ENCODE assay signal across 8 mouse cellular contexts in genomic region chr15:102366733-102367344, GRCm38 (mm10). TPM values are rescaled to one million over a fixed set of nuclear protein-coding genes. Genes with fewer than 3 reads are reported as not detected.
DNase-seq lines count a peak whose midpoint lies in the region; ATAC-seq lines count a peak whose summit lies in the region.

Sp7 (minus strand) TSS chr15:102367182.

- peaks cover 17% of the 10 kb centered on the region for H3K4me1 ChIP-seq in heart, embryonic 11.5 days (ENCODE audit: control insufficient read depth, insufficient read depth, low read length)
- H3K4me1 ChIP-seq in hindbrain, embryonic 13.5 days (replicated peaks), result peaks cover 27% of the 10 kb centered on the region
- H3K4me1 ChIP-seq in midbrain, embryonic 14.5 days (ENCODE audit: control insufficient read depth, insufficient read depth, low read length), result 0 out of 2 replicates have a peak, but pooled peaks cover 5% of the 10 kb centered on the region

- ATAC-seq in heart, embryonic 11.5 days (replicated peaks; ENCODE audit: insufficient number of reproducible peaks, low FRiP score, low TSS enrichment), result no peak
- peak; percentile 69; the same call in 1 of the 2 replicates for ATAC-seq in hindbrain, embryonic 13.5 days (ENCODE audit: low FRiP score)
- no peak for ATAC-seq in midbrain, embryonic 14.5 days (ENCODE audit: low FRiP score, low TSS enrichment)
- no peak for ATAC-seq in erythroid progenitor cell, adult 5-6 weeks (replicated peaks; ENCODE audit: low FRiP score, poor library complexity, severe bottlenecking)

- H3K4me2 ChIP-seq in heart, embryonic 11.5 days, result peak within 1 kb of the TSS; percentile 67
- H3K4me2 ChIP-seq in hindbrain, embryonic 13.5 days, result peak within 1 kb of the TSS; percentile 55
- H3K4me2 ChIP-seq in midbrain, embryonic 14.5 days (ENCODE audit: low read length), result peak within 1 kb of the TSS; percentile 43

- H3K36me3 ChIP-seq in heart, embryonic 11.5 days (ENCODE audit: control insufficient read depth, insufficient read depth, low read length), result no peaks in the 10 kb centered on the region
- H3K36me3 ChIP-seq in hindbrain, embryonic 13.5 days, result no peaks in the 10 kb centered on the region
- no peaks in the 10 kb centered on the region for H3K36me3 ChIP-seq in midbrain, embryonic 14.5 days (ENCODE audit: control insufficient read depth, insufficient read depth, low read length)

- no peak within 1 kb of the TSS for H3K27ac ChIP-seq in heart, embryonic 11.5 days (ENCODE audit: low read depth, low read length)
- peak within 1 kb of the TSS; percentile 30 for H3K27ac ChIP-seq in hindbrain, embryonic 13.5 days
- H3K27ac ChIP-seq in midbrain, embryonic 14.5 days (replicated peaks; ENCODE audit: low read depth, low read length), result no peak within 1 kb of the TSS

- H3K9ac ChIP-seq in heart, embryonic 11.5 days (ENCODE audit: low read depth, low read length), result peak within 1 kb of the TSS; percentile 31; the same call in 1 of the 2 replicates
- peak within 1 kb of the TSS; percentile 66 for H3K9ac ChIP-seq in hindbrain, embryonic 13.5 days
- H3K9ac ChIP-seq in midbrain, embryonic 14.5 days (replicated peaks; ENCODE audit: low read length), result peak within 1 kb of the TSS; percentile 21; the same call in 1 of the 2 replicates

- peaks cover 21% of the 10 kb centered on the region for H3K27me3 ChIP-seq in heart, embryonic 11.5 days (ENCODE audit: control insufficient read depth, insufficient read depth, low read length)
- H3K27me3 ChIP-seq in hindbrain, embryonic 13.5 days, result peaks cover 67% of the 10 kb centered on the region
- peaks cover 5% of the 10 kb centered on the region; the same call in 1 of the 2 replicates for H3K27me3 ChIP-seq in midbrain, embryonic 14.5 days (ENCODE audit: control insufficient read depth, insufficient read depth, low read length)

- no peaks in the 10 kb centered on the region for H3K9me3 ChIP-seq in heart, embryonic 11.5 days (replicated peaks; ENCODE audit: control insufficient read depth, low read length)
- H3K9me3 ChIP-seq in hindbrain, embryonic 13.5 days, result no peaks in the 10 kb centered on the region
- no peaks in the 10 kb centered on the region for H3K9me3 ChIP-seq in midbrain, embryonic 14.5 days (ENCODE audit: control insufficient read depth, low read length)

- peak within 1 kb of the TSS; percentile 27; the same call in 1 of the 2 replicates for H3K4me3 ChIP-seq in heart, embryonic 11.5 days (ENCODE audit: low read depth, low read length)
- peak within 1 kb of the TSS; percentile 33 for H3K4me3 ChIP-seq in hindbrain, embryonic 13.5 days
- peak within 1 kb of the TSS; percentile 24 for H3K4me3 ChIP-seq in midbrain, embryonic 14.5 days (replicated peaks; ENCODE audit: low read depth, low read length)

- 8% methylated on average over 15 of the region's 15 CpGs for WGBS in heart, embryonic 11.5 days (ENCODE audit: insufficient replicate concordance)
- WGBS in hindbrain, embryonic 13.5 days, result 6% methylated on average over 15 of the region's 15 CpGs
- WGBS in midbrain, embryonic 14.5 days, result 10% methylated on average over 15 of the region's 15 CpGs

- DNase-seq in heart, adult 8-10 months (ENCODE audit: low spot score), result no peak
- peak; percentile 40 for DNase-seq in brain, adult 2 months (ENCODE audit: low read depth, low spot score)
- peak; percentile 67 for DNase-seq in midbrain, embryonic 14.5 days
- DNase-seq in left cerebral cortex, adult 8-10 months (ENCODE audit: low spot score in 2 of 2), result no peak
- no peak for DNase-seq in layer of hippocampus, adult 9-11 months

RNA-seq across cellular contexts. Expression of gene Sp7, which starts in this region (rescaled TPM):
- polyA plus RNA-seq in heart, embryonic 11.5 days (2014; fragmentation: Nextera tagmentation; extraction: Ambion mirVana), result 0.20 and 0.52 TPM in 2 replicates
- total RNA-seq in heart, adult 8-10 months (2022), result not detected
- 1.1 and 1.2 TPM in 2 replicates for polyA plus RNA-seq in hindbrain, embryonic 13.5 days (2015; fragmentation: Nextera tagmentation; extraction: Ambion mirVana)
- polyA plus RNA-seq in midbrain, embryonic 14.5 days (2014; fragmentation: Nextera tagmentation; extraction: Ambion mirVana), result 0.21 TPM in 1 of 2 replicates, not detected in the other
- total RNA-seq in left cerebral cortex, adult 8-10 months (2022), result 1 to 10 TPM in 2 of 4 experiments, under 1 TPM in 2; 0.82 to 1.6 (median 1.0) TPM
- total RNA-seq in erythroid progenitor cell, adult 5-6 weeks (2015; ENCODE audit: low replicate concordance), result not detected in 2 replicates
- total RNA-seq in erythroid progenitor cell, adult 5-6 weeks (2017; ENCODE audit: low replicate concordance), result not detected in 2 replicates

Comparison
In these comparisons a context has a peak if more than half of its experiments do, and no peak if none do; other contexts are left out.
1. Peak in DNase-seq, H3K4me3 ChIP-seq, H3K9ac ChIP-seq and H3K4me2 ChIP-seq in midbrain, embryonic 14.5 days; RNA of the gene not detected or under 1 TPM.